7 mouse cellular contexts compared by ENCODE assay signal in the genomic region with DNA sequence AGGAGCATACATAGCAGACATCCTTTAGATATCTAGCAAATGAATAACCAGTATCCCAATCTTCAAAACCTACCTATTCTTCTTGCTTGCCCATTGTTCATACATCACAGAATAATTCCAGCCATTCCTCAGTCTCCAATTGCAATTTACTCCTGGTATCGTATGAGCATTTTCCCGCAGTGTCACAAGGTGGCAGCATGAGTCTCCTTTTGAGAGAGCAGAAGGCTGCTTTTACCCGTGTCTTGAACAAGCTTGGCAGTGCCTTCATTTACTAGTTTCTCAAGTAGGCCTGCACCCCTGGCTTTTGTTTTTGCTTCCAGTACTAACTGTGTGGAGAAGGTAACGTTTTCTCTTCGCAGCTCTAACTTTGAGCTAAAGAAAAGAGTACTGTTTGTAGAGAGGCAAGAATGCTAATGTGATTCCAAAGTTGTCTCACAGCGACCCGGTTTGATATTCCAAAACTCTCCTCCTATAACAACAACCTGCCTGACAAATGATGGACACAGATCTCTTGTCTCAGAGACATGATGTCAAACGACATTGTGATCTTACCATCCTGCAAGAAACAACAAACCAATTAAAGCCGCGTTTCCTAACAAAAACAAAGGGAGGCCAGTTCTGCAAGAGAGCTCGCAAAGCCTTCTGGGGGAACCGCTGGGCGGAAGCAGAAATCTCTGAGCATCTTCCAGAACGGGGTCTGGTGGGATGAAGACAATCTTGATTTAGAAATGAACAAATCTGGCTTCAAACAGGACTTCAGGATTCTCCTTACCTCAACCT. TPM values are rescaled to one million over a fixed set of nuclear protein-coding genes. Genes with fewer than 3 reads are reported as not detected.
DNase-seq lines count a peak whose midpoint lies in the region; ATAC-seq and TF ChIP-seq lines count a peak whose summit lies in the region.

No protein-coding gene starts in this region.

- ATAC-seq in forebrain, embryonic 11.5 days (replicated peaks; ENCODE audit: low FRiP score), result no peak

- H3K9me3 ChIP-seq in forebrain, embryonic 11.5 days (ENCODE audit: control insufficient read depth, low read length), result no peaks in the 10 kb centered on the region

- H3K36me3 ChIP-seq in forebrain, embryonic 11.5 days (ENCODE audit: control insufficient read depth, insufficient read depth, low read length), result no peaks in the 10 kb centered on the region

- no peaks in the 10 kb centered on the region for H3K27me3 ChIP-seq in forebrain, embryonic 11.5 days (ENCODE audit: control insufficient read depth, insufficient read depth, low read length)

- H3K9ac ChIP-seq in forebrain, embryonic 11.5 days (ENCODE audit: low read length), result no peak overlapping the region

- DNase-seq in Muller cell, postnatal 12 days (ENCODE audit: inconsistent ontology term), result peak; percentile 69
- peak; percentile 77 for DNase-seq in forebrain, embryonic 11.5 days (ENCODE audit: low spot score)
- peak; percentile 29 for DNase-seq in heart, postnatal 25 days (ENCODE audit: low spot score)
- DNase-seq in layer of hippocampus, postnatal 10 days (ENCODE audit: low spot score in 2 of 2), result peak; percentile 81 to 86
- peak; percentile 64 to 81 for DNase-seq in lung, postnatal 4 days
- peak; percentile 75 for DNase-seq in right cerebral cortex, postnatal 4 days

- H3K27ac ChIP-seq in bone marrow, adult 2 months (ENCODE audit: control insufficient read depth, insufficient read depth, low read depth, low read length, poor library complexity), result no peak overlapping the region
- H3K27ac ChIP-seq in forebrain, embryonic 11.5 days (ENCODE audit: low read depth, low read length), result no peak overlapping the region

- peak; percentile 39 for TF ChIP-seq CTCF in bone marrow, adult 2 months (IDR thresholded peaks at IDR 0.05; ENCODE audit: control insufficient read depth, insufficient read depth, low read length)

- no peaks in the 10 kb centered on the region for H3K4me1 ChIP-seq in bone marrow, adult 2 months (ENCODE audit: control insufficient read depth, insufficient read depth, low read length)
- no peaks in the 10 kb centered on the region for H3K4me1 ChIP-seq in forebrain, embryonic 11.5 days (replicated peaks; ENCODE audit: control insufficient read depth, insufficient read depth, low read length)

- 49% methylated on average over 14 of the region's 14 CpGs for WGBS in bone marrow, adult 2 months
- WGBS in forebrain, embryonic 11.5 days, result 40% methylated on average over 14 of the region's 14 CpGs

- H3K4me3 ChIP-seq in bone marrow, adult 2 months (replicated peaks; ENCODE audit: control insufficient read depth, low read depth, low read length), result no peak overlapping the region
- H3K4me3 ChIP-seq in forebrain, embryonic 11.5 days (ENCODE audit: low read depth, low read length), result no peak overlapping the region

- no peak overlapping the region for H3K4me2 ChIP-seq in forebrain, embryonic 11.5 days (ENCODE audit: low read depth, low read length, severe bottlenecking)

- intact Hi-C loops in heart, postnatal 25 days (cut with DNase I), result loop anchor here (1.0 to 10.0 kb wide), 7 partner anchors 483 to 1223 kb away; no protein-coding TSS in a partner anchor

- TF ChIP-seq POLR2A in bone marrow, adult 2 months (IDR thresholded peaks at IDR 0.05; ENCODE audit: borderline replicate concordance, control insufficient read depth, low read depth, low read length), result no peak

RNA-seq across cellular contexts. Expression of a gene that starts 5.0 kb away (rescaled TPM):
- polyA plus RNA-seq in bone marrow, adult 2 months (2011; ENCODE audit: insufficient read depth, insufficient read length, low replicate concordance, missing spikeins), result 3.4 and 7.9 TPM in 2 replicates
- 69.9 and 71.6 TPM in 2 replicates for polyA plus RNA-seq in forebrain, embryonic 11.5 days (2014; fragmentation: Nextera tagmentation; extraction: Ambion mirVana)
- 10 to 100 TPM; 71.9 to 74.8 TPM for total RNA-seq in heart, postnatal 25 days (2021)
- 100 to 1,000 TPM; 147 to 149 TPM for total RNA-seq in layer of hippocampus, postnatal 10 days (2021)

RNA-seq across cellular contexts. Expression of a gene that starts 42.4 kb away (rescaled TPM):
- 0.29 and 0.70 TPM in 2 replicates for polyA plus RNA-seq in bone marrow, adult 2 months (2011; ENCODE audit: insufficient read depth, insufficient read length, low replicate concordance, missing spikeins)
- polyA plus RNA-seq in forebrain, embryonic 11.5 days (2014; fragmentation: Nextera tagmentation; extraction: Ambion mirVana), result 2.5 and 3.3 TPM in 2 replicates
- total RNA-seq in heart, postnatal 25 days (2021), result 10 to 100 TPM; 79.5 to 80.2 TPM
- total RNA-seq in layer of hippocampus, postnatal 10 days (2021), result 10 to 100 TPM; 22.5 to 23.5 TPM

Comparison
In these comparisons a context has a peak if more than half of its experiments do, and no peak if none do; other contexts are left out.
1. DNase-seq: peak in every context shown above with its lines; median percentile 84 in layer of hippocampus, postnatal 10 days; 77 in forebrain, embryonic 11.5 days; 75 in right cerebral cortex, postnatal 4 days; 72 in lung, postnatal 4 days; 69 in Muller cell, postnatal 12 days; 29 in heart, postnatal 25 days.